Mouse (Mus musculus): ENCODE data around the gene Krtap7-1. TPM values are rescaled to one million over a fixed set of nuclear protein-coding genes. Genes with fewer than 3 reads are reported as not detected.

Gene Krtap7-1
- polyA plus RNA-seq, 1 experiment from 2014 or later: not detected

DNA sequence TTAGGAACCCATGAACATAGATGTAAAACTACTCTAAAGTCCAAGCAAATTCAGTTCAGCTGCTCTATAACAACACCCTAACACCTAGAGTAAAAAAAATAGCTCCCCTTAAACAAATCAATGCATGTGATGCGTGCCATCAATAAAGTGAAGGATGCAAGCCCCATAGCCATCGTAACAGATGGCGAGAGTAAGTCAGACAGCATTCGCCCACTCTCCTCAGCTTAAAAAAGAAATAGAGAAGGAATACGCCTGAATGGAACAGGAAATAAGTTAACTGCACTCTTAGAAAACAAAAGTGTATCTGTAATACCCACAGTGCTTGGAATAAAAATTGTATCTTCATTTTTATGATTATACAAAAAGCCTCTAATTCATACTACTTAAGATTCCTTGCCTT lies 11.1 kb downstream of the Krtap7-1 start:
- no peaks in the 10 kb centered on the region for H3K36me3 ChIP-seq
- H3K9me3 ChIP-seq: no peaks in the 10 kb centered on the region
- 93% methylated on average over 5 of the region's 5 CpGs for WGBS
- H3K4me1 ChIP-seq (replicated peaks): no peaks in the 10 kb centered on the region
- no peak for DNase-seq (ENCODE audit: low spot score)
- no peaks in the 10 kb centered on the region for H3K27me3 ChIP-seq (ENCODE audit: insufficient read depth, poor library complexity, severe bottlenecking)
- no peak overlapping the region for H3K4me3 ChIP-seq
- no peak overlapping the region for H3K27ac ChIP-seq

DNA sequence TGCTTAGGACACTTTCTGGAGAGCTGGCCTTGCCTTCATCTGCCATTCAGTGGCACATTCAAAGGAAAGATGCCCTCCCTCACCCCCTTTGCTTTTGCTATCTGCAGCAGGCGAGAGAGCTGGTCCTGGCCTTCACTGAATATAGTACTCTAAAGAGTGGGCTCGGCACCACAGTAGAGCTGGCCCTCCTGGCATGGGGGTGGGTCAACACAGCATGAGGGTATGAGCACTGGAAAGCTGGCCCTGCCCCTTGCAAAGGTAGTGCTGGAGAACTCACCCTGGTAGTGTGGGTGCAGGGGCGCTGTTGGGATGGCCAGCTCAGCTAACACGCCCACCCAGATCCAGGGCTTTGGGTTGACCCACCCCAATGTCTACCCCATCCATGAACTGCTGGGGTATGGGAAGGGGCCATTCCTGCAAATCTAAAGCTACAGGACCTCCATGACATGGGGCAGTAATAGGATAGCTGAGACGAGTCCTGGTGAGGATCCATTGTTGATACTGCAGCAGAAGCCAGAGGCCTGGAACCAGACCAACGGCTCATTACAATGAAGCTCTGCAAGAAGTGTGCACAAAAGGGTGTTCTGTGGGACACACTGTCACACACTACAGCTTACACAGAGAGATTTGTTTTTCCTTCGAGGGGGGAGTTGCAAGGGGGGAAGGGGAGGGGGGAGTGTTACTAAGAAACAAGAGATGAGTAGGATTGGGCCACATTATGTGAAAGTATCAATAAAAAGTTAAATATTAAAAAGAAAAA lies 12.5 kb downstream of the Krtap7-1 start:
- H3K27ac ChIP-seq: no peak overlapping the region
- 75% methylated on average over 7 of the region's 7 CpGs for WGBS

DNA sequence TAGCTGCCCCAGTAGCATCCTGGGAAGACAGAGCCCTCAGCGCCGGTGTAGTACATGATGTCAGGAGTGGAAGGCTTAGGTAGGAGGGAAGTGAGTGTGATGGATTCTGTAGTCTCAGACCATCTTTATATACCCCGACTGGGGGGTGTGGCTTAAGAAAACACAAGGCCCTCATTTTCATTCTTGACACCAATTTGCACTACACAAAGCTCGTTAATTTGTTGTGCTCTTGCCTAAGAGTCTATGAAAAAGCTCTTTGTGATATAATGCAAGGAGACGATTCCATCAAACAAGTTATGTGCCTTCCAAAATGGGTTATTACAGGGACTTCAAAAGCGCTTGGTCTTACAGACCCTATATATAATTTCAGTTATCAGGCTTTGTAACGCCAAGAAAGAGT lies 20.3 kb downstream of the Krtap7-1 start, which contains the start of gene Krtap8-1:
TSS of gene Krtap8-1 (minus strand) at position 101 of the 400 bp plus-strand sequence.
- DNase-seq (ENCODE audit: low spot score): no peak
- 90% methylated on average over 7 of the region's 7 CpGs for WGBS
- no peak within 1 kb of the TSS for H3K4me3 ChIP-seq

More for the DNA sequence above, 12.5 kb downstream of the Krtap7-1 start:
- H3K9me3 ChIP-seq: no peaks in the 10 kb centered on the region
- no peak overlapping the region for H3K4me3 ChIP-seq
- no peak for DNase-seq (ENCODE audit: low spot score)
- no peaks in the 10 kb centered on the region for H3K36me3 ChIP-seq
- H3K4me1 ChIP-seq (replicated peaks): no peaks in the 10 kb centered on the region
- no peaks in the 10 kb centered on the region for H3K27me3 ChIP-seq (ENCODE audit: insufficient read depth, poor library complexity, severe bottlenecking)

DNA sequence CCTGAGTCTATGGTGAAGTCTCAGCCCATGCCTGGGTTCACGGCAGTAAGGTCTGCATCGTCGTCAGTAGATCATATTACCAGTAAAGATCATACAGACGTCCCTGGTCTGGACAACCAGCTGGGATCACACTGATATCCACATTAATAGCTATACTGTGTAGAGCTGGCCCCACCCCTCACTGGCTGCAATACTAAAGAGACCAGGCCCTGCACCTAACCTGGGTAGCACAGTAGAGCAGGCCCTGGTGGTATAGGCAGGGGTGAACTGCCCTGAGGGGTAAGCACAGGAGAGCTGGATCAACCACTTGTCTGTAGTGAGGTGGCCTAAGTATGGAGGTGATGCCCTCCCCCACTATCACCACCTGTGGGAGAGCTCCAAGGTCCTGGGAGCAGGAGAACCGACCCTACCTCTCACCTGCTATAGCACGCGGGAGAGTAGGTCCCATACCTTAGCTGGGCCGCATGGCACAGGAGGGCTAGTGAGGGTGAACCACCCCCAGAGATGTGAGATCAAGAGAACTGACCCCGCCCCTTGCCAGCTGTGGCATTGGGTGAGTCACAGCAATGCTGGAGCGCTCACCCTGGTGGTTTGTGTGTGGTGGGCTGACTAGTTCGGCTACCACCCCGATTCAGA lies 30.3 kb downstream of the Krtap7-1 start:
- Histone ChIP-seq H3K4me3 (no peak overlapping the region), H3K27ac (no peak overlapping the region), H3K4me1 (replicated peaks) (no peaks in the 10 kb centered on the region), H3K9me3 (no peaks in the 10 kb centered on the region), H3K27me3 (ENCODE audit: insufficient read depth, poor library complexity, severe bottlenecking) (no peaks in the 10 kb centered on the region), H3K36me3 (no peaks in the 10 kb centered on the region)
- DNase-seq (ENCODE audit: low spot score): no peak
- WGBS: 89% methylated on average over 12 of the region's 12 CpGs

More for the DNA sequence above, 20.3 kb downstream of the Krtap7-1 start, which contains the start of gene Krtap8-1:
- no peaks in the 10 kb centered on the region for H3K9me3 ChIP-seq
- H3K4me1 ChIP-seq (replicated peaks): no peaks in the 10 kb centered on the region
- H3K27me3 ChIP-seq (ENCODE audit: insufficient read depth, poor library complexity, severe bottlenecking): no peaks in the 10 kb centered on the region
- H3K36me3 ChIP-seq: no peaks in the 10 kb centered on the region
- H3K27ac ChIP-seq: no peak within 1 kb of the TSS

DNA sequence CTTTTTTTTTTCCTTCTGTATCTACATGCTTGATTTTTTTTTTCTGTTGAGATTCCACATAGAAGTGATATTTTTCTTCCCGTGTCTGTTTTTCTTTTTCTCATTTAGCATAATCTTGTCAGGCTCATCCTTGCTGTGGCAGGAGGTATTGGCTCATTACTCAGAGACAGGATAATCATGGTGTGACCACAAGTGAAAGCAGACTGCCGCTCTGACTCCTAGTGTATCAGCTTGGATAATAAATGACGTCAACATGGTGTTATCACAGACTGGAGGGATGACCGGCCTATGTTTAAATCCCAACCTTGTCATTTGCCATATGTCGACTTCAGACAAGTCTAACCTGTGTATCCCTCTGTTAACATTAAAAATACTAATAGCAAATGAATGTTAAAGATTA lies 46.9 kb downstream of the Krtap7-1 start:
- 88% methylated on average over 5 of the region's 5 CpGs for WGBS
- no peak for DNase-seq (ENCODE audit: low spot score)
- Histone ChIP-seq H3K27ac (no peak overlapping the region), H3K4me3 (no peak overlapping the region), H3K36me3 (no peaks in the 10 kb centered on the region), H3K27me3 (ENCODE audit: insufficient read depth, poor library complexity, severe bottlenecking) (no peaks in the 10 kb centered on the region), H3K9me3 (no peaks in the 10 kb centered on the region), H3K4me1 (replicated peaks) (no peaks in the 10 kb centered on the region)

Other genes with a start within 250 kb of the Krtap7-1 start
- gene Krtap21-1, start 104.5 kb downstream of the Krtap7-1 start, polyA plus RNA-seq (2016; fragmentation: Nextera tagmentation; extraction: Ambion mirVana): not detected in 2 replicates
- gene Krtap6-2, start 88.2 kb downstream of the Krtap7-1 start, polyA plus RNA-seq (2016; fragmentation: Nextera tagmentation; extraction: Ambion mirVana): not detected in 2 replicates
- gene Krtap8-1, start 20.4 kb downstream of the Krtap7-1 start, polyA plus RNA-seq (2016; fragmentation: Nextera tagmentation; extraction: Ambion mirVana): not detected in 2 replicates
- not detected in 2 replicates for gene Krtap11-1, start 62.9 kb upstream of the Krtap7-1 start, polyA plus RNA-seq (2016; fragmentation: Nextera tagmentation; extraction: Ambion mirVana)